Mouse (Mus musculus): ENCODE measurements at regions not wholly inside any gene's neighbourhood (a gene's known extent, or its start where the extent isn't known, plus 50 kb on each side); places are given as distances from the start of the nearest gene placed in this dataset.
A peak's percentile ranks its signal among the peaks of the same experiment; 100 is the strongest.

DNA sequence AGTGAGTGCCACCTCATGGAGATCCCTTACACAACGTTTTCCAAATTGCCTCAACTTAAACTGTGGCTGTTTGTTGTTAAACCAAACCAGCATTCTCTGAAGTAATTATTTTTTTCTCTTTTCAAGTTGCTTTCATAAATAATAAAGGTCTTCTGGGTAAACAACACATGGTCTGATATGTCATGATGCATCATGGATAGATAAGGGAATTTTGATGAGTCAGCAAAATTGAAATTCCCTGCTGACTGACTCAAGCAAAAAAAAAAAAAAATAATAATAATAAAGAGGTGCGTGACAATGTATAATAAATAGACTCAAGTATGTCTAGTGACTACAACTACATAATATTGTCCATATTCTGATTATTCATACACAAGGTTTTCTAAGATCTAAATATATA, 201.8 kb downstream of the Adgb start:
- Histone ChIP-seq H3K4me3 (ENCODE audit: low read depth, low read length) (no peak overlapping the region), H3K27me3 (ENCODE audit: control insufficient read depth, insufficient read depth, low read length) (no peaks in the 10 kb centered on the region), H3K9ac (ENCODE audit: low read length) (no peak overlapping the region), H3K36me3 (ENCODE audit: control insufficient read depth, insufficient read depth, low read length) (no peaks in the 10 kb centered on the region), H3K27ac (ENCODE audit: low read depth, low read length) (no peak overlapping the region), H3K4me1 (replicated peaks; ENCODE audit: control insufficient read depth, insufficient read depth, low read length) (no peaks in the 10 kb centered on the region), H3K9me3 (ENCODE audit: control insufficient read depth, low read length) (no peaks in the 10 kb centered on the region), H3K4me2 (ENCODE audit: low read depth, low read length, severe bottlenecking) (no peak overlapping the region)
- no peak for ATAC-seq (replicated peaks; ENCODE audit: low FRiP score)
- DNase-seq (ENCODE audit: low spot score): no peak
- 85% methylated on average over 2 of the region's 2 CpGs for WGBS

DNA sequence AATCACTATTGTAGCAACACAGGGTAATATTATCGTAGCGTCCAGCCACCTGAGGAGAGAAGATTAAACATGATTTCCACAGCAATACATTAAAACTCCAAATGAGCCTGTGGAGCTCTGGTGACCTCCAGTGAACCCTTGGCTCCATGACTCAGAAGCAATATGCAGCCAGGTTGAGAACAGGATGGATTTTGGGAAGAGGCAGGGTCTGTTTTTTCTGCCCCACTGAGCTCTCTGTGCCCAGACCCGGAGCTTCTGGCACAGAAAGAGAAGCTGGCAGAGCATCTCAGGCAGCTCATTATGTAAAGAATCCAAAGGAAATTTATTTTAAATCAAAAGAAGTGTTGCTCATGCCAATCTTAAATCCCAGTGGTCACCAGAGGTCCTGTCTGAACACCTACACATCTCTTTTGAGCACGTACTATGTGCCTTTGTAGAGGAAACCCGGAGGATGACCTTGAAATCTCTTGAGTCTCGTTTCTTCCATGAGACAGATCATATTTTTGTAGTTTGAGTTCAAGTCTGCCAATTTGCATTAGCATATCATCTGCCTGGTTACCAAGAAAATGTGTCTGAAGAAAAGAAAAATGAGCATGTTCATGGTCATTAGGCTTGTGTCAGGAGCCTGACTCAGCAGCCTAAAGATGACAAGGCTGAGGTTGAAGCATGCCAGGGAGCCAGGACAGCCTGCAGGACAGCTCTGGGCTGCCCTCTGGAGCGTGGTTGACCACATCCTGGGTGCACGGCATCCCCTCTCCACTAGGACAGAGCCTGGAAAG, 219.4 kb downstream of the Adgb start:
- Histone ChIP-seq H3K27me3 (ENCODE audit: control insufficient read depth, insufficient read depth, low read length) (no peaks in the 10 kb centered on the region), H3K9me3 (ENCODE audit: control insufficient read depth, low read length) (no peaks in the 10 kb centered on the region), H3K4me1 (replicated peaks; ENCODE audit: control insufficient read depth, insufficient read depth, low read length) (no peaks in the 10 kb centered on the region), H3K4me3 (ENCODE audit: low read depth, low read length) (no peak overlapping the region), H3K36me3 (ENCODE audit: control insufficient read depth, insufficient read depth, low read length) (no peaks in the 10 kb centered on the region), H3K9ac (ENCODE audit: low read length) (no peak overlapping the region), H3K27ac (ENCODE audit: low read depth, low read length) (no peak overlapping the region), H3K4me2 (ENCODE audit: low read depth, low read length, severe bottlenecking) (no peak overlapping the region)
- 87% methylated on average over 8 of the region's 8 CpGs for whole genome bisulfite sequencing
- ATAC-seq (replicated peaks; ENCODE audit: low FRiP score) (no peak), DNase-seq (ENCODE audit: low spot score) (no peak)

DNA sequence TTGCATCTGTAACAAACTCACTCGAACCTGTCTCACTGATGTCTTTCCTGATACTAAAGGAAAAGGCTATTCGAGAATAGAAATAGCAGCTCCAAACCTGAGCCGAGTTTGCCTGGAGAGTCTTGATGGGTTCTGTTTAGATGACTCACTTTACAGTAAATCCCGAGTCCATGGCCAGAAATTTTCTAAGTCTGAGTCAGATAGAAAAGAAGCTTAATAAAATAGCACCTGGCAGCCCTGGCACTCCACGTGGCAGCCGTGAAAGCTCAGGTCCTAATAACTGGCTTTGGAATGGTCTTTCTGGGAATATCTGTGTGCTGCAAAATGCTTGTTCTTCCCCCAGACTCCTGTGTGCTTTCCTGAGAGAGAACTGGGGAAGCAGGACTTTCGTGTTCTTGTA, 220.0 kb downstream of the Adgb start:
- no peak overlapping the region for H3K4me3 ChIP-seq (ENCODE audit: low read depth, low read length)
- WGBS: 88% methylated on average over 7 of the region's 7 CpGs
- no peaks in the 10 kb centered on the region for H3K4me1 ChIP-seq (replicated peaks; ENCODE audit: control insufficient read depth, insufficient read depth, low read length)
- ATAC-seq (replicated peaks; ENCODE audit: low FRiP score): no peak
- no peaks in the 10 kb centered on the region for H3K27me3 ChIP-seq (ENCODE audit: control insufficient read depth, insufficient read depth, low read length)
- H3K36me3 ChIP-seq (ENCODE audit: control insufficient read depth, insufficient read depth, low read length): no peaks in the 10 kb centered on the region
- no peak for DNase-seq (ENCODE audit: low spot score)
- H3K27ac ChIP-seq (ENCODE audit: low read depth, low read length): no peak overlapping the region
- H3K4me2 ChIP-seq (ENCODE audit: low read depth, low read length, severe bottlenecking): no peak overlapping the region
- H3K9me3 ChIP-seq (ENCODE audit: control insufficient read depth, low read length): no peaks in the 10 kb centered on the region
- no peak overlapping the region for H3K9ac ChIP-seq (ENCODE audit: low read length)

DNA sequence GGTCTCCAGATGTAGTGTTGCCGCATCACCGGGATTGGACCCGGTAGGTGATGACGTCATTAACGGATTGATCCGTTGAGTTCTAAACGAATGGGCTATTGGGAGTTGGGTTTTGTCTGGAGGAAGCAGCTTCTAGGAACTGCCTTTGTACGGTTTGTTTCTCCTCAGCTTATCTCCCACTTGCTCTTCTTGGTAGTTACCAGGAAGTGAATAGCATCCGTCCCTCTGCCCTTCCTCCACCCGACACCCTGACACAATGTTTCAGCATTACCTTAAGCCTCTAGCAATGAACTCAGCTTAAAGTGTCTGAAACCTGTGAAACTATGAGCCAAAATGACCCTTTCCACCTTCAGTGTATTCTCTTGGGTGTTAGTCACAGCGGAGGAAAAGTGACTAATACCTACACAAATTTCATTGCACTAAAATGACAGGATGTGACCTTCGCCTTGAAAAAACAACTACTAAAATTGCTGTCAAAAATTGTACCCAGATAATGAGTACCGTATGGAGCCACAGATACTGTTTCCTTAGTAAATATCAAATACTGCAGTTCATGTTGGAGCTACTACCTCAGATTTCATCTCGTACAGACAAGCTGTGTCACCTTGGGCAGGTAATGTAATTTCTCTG, 237.1 kb downstream of the Adgb start:
- no peak for DNase-seq (ENCODE audit: low spot score)
- no peaks in the 10 kb centered on the region for H3K4me1 ChIP-seq (replicated peaks; ENCODE audit: control insufficient read depth, insufficient read depth, low read length)
- WGBS: 93% methylated on average over 14 of the region's 14 CpGs

DNA sequence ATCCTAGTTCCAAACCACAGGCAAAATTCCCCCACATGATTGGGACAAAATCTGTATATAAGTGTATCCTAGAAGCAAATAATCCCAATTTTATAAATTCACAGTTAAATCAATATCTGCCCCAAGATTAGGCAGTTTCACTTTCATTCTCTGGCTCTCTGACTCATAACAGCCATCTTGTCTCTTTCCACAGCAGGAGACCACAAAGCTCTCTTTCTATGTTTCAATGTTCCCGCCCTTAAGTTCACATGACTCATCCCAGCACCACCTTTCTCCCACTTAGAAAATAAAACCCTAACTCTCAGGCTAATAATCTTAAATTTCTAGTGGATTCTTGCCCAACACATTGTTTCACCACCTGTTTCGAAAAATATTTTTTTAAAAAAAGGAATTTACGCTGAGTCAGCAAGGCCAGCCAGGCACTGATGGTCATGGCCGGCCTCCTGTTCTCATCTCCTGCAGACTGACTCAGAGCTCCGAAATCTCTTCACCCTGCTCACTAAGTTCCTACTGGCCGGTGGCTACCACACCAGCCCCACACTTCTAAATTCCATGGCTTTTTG, 247.5 kb downstream of the Adgb start:
- no peak for ATAC-seq (replicated peaks; ENCODE audit: low FRiP score)
- 92% methylated on average over 6 of the region's 6 CpGs for WGBS
- no peak for DNase-seq (ENCODE audit: low spot score)
- H3K27ac ChIP-seq (ENCODE audit: low read depth, low read length): no peak overlapping the region
- H3K4me3 ChIP-seq (ENCODE audit: low read depth, low read length): no peak overlapping the region
- no peaks in the 10 kb centered on the region for H3K27me3 ChIP-seq (ENCODE audit: control insufficient read depth, insufficient read depth, low read length)
- no peak overlapping the region for H3K9ac ChIP-seq (ENCODE audit: low read length)
- H3K9me3 ChIP-seq (ENCODE audit: control insufficient read depth, low read length): no peaks in the 10 kb centered on the region
- no peaks in the 10 kb centered on the region for H3K36me3 ChIP-seq (ENCODE audit: control insufficient read depth, insufficient read depth, low read length)
- H3K4me2 ChIP-seq (ENCODE audit: low read depth, low read length, severe bottlenecking): no peak overlapping the region
- no peaks in the 10 kb centered on the region for H3K4me1 ChIP-seq (replicated peaks; ENCODE audit: control insufficient read depth, insufficient read depth, low read length)

More for the DNA sequence above, 237.1 kb downstream of the Adgb start:
- no peak overlapping the region for H3K9ac ChIP-seq (ENCODE audit: low read length)
- no peaks in the 10 kb centered on the region for H3K36me3 ChIP-seq (ENCODE audit: control insufficient read depth, insufficient read depth, low read length)
- no peaks in the 10 kb centered on the region for H3K27me3 ChIP-seq (ENCODE audit: control insufficient read depth, insufficient read depth, low read length)
- H3K27ac ChIP-seq (ENCODE audit: low read depth, low read length): no peak overlapping the region
- H3K9me3 ChIP-seq (ENCODE audit: control insufficient read depth, low read length): no peaks in the 10 kb centered on the region
- H3K4me3 ChIP-seq (ENCODE audit: low read depth, low read length): no peak overlapping the region
- no peak for ATAC-seq (replicated peaks; ENCODE audit: low FRiP score)
- no peak overlapping the region for H3K4me2 ChIP-seq (ENCODE audit: low read depth, low read length, severe bottlenecking)

DNA sequence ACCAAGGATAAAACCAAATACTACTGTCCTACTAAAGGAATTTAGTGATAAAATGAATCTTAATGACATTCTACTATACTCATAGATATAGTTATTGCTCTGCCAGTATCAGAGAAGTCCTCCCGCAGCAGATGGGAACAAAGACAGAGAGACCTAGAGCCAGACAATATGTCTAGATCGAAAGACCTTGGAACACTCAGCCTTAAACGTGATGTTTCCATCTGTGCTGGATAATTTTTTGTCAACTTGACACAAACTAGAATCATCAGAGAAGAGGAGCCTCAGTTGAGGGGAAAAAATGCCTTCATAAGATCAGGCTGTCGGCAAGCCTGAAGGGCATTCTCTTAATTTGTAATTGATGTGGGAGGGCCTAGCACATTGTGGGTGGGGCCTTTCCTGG, 252.4 kb downstream of the Adgb start:
- Histone ChIP-seq H3K36me3 (ENCODE audit: control insufficient read depth, insufficient read depth, low read length) (no peaks in the 10 kb centered on the region), H3K9me3 (ENCODE audit: control insufficient read depth, low read length) (no peaks in the 10 kb centered on the region), H3K4me1 (replicated peaks; ENCODE audit: control insufficient read depth, insufficient read depth, low read length) (no peaks in the 10 kb centered on the region), H3K4me3 (ENCODE audit: low read depth, low read length) (no peak overlapping the region), H3K27me3 (ENCODE audit: control insufficient read depth, insufficient read depth, low read length) (no peaks in the 10 kb centered on the region), H3K27ac (ENCODE audit: low read depth, low read length) (no peak overlapping the region), H3K4me2 (ENCODE audit: low read depth, low read length, severe bottlenecking) (no peak overlapping the region), H3K9ac (ENCODE audit: low read length) (no peak overlapping the region)
- 91% methylated on average over 4 of the region's 4 CpGs for WGBS
- DNase-seq (ENCODE audit: low spot score): no peak
- no peak for ATAC-seq (replicated peaks; ENCODE audit: low FRiP score)

DNA sequence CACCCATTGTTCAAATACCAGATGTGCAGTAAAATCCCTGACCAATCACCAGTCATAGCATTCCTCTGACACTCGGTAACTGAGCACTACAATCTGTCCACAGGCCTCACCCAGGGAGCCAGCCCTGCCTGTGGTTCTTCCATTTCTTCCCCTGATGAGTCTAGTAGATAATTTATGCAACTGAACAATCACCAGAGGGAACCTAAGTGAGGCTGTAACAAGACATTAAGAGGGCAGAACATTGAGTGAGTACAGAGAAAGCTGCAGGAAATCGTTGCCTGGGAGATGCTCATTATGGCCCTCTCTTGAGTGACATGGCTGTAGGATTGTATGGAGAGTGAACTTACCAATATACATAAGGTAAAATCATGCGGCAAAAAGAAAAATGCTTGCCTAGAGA, 255.2 kb downstream of the Adgb start:
- Histone ChIP-seq H3K4me3 (ENCODE audit: low read depth, low read length) (no peak overlapping the region), H3K36me3 (ENCODE audit: control insufficient read depth, insufficient read depth, low read length) (no peaks in the 10 kb centered on the region), H3K9me3 (ENCODE audit: control insufficient read depth, low read length) (no peaks in the 10 kb centered on the region), H3K27me3 (ENCODE audit: control insufficient read depth, insufficient read depth, low read length) (no peaks in the 10 kb centered on the region), H3K4me2 (ENCODE audit: low read depth, low read length, severe bottlenecking) (no peak overlapping the region), H3K9ac (ENCODE audit: low read length) (no peak overlapping the region), H3K4me1 (replicated peaks; ENCODE audit: control insufficient read depth, insufficient read depth, low read length) (no peaks in the 10 kb centered on the region), H3K27ac (ENCODE audit: low read depth, low read length) (no peak overlapping the region)
- ATAC-seq (replicated peaks; ENCODE audit: low FRiP score) (peak; percentile 67), DNase-seq (ENCODE audit: low spot score) (no peak)
- WGBS: 71% methylated on average over 3 of the region's 3 CpGs

DNA sequence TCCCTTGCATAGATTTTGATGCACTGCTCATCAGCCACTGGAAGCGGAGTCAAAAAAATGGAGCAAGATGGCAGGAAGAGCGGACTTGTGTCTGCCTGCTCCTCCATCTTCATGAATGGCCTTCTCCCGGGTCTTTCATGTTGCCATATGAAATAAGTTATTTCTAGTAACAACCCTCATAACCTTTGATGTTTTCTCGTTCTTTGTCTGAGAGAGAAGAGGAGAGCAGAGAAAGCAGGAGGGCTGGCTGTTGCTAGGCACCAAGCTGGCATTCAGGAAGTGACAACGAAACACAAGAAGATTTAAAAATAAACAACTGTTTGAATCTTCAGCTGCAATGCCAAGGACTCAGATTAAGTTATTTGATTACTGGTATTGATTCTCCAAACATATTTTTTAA, 256.8 kb downstream of the Adgb start:
- no peak overlapping the region for H3K9ac ChIP-seq (ENCODE audit: low read length)
- no peaks in the 10 kb centered on the region for H3K36me3 ChIP-seq (ENCODE audit: control insufficient read depth, insufficient read depth, low read length)
- ATAC-seq (replicated peaks; ENCODE audit: low FRiP score) (no peak), DNase-seq (ENCODE audit: low spot score) (no peak)
- no peak overlapping the region for H3K4me3 ChIP-seq (ENCODE audit: low read depth, low read length)
- no peak overlapping the region for H3K27ac ChIP-seq (ENCODE audit: low read depth, low read length)
- H3K4me2 ChIP-seq (ENCODE audit: low read depth, low read length, severe bottlenecking): no peak overlapping the region
- no peaks in the 10 kb centered on the region for H3K9me3 ChIP-seq (ENCODE audit: control insufficient read depth, low read length)
- no peaks in the 10 kb centered on the region for H3K4me1 ChIP-seq (replicated peaks; ENCODE audit: control insufficient read depth, insufficient read depth, low read length)
- WGBS: 68% methylated on average over 5 of the region's 5 CpGs
- H3K27me3 ChIP-seq (ENCODE audit: control insufficient read depth, insufficient read depth, low read length): no peaks in the 10 kb centered on the region

DNA sequence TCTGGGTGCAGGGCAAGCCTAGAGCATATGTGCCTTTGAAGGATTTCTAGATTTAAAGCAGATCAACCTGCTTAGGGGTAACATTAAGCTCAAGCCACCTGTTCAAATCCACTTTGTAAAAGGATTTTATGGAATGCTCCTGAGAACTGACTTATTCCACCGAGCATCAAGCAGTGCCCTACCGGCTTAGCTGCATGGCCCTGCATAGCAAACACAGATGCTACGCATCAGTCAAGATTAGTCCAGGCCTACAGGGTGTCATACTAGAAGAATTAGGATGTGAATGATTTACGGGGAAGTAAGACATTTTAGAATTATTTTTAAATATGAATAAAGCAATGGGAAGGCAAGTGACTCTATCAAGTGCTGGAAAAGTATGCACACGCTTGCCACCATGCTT, 263.8 kb downstream of the Adgb start:
- ATAC-seq (replicated peaks; ENCODE audit: low FRiP score) (no peak), DNase-seq (ENCODE audit: low spot score) (no peak)
- Histone ChIP-seq H3K4me3 (ENCODE audit: low read depth, low read length) (no peak overlapping the region), H3K4me1 (replicated peaks; ENCODE audit: control insufficient read depth, insufficient read depth, low read length) (no peaks in the 10 kb centered on the region), H3K36me3 (ENCODE audit: control insufficient read depth, insufficient read depth, low read length) (no peaks in the 10 kb centered on the region), H3K9me3 (ENCODE audit: control insufficient read depth, low read length) (no peaks in the 10 kb centered on the region), H3K4me2 (ENCODE audit: low read depth, low read length, severe bottlenecking) (no peak overlapping the region), H3K9ac (ENCODE audit: low read length) (no peak overlapping the region), H3K27me3 (ENCODE audit: control insufficient read depth, insufficient read depth, low read length) (no peaks in the 10 kb centered on the region), H3K27ac (ENCODE audit: low read depth, low read length) (no peak overlapping the region)
- WGBS: 88% methylated on average over 5 of the region's 5 CpGs
